Mouse (Mus musculus): Measurements from ENCODE around the gene Fam78a.

Fam78a gene

GRCm38 (mm10) chr2:32084111-32084871, at the start of gene Fam78a:
Fam78a (minus strand) TSS chr2:32084857.
- in situ Hi-C loops (cut with MboI), result no loop called here

DNA sequence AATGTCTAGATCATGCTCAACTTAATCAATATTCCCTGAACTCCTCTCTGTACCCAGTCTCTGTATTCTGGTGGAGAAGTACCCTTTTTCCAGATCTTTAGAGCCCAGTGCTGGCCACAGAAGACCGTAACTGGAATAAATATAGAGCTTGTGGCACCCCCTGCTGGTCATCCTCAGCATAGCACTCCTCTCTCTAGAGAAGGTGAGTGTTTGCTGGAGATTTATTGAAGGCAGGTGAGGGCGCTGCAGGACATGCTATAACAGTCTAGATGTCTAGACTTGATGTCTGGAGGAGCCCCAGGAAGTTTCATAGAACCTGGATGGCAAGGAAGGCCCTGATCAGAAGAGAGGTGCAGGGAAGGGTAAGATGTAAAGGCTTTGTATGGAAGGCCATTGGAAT, 49.4 kb upstream of the Fam78a start:
- in situ Hi-C loops (cut with MboI), result no loop called here

- in situ Hi-C loops (cut with MboI), result no loop called here
These were observed 47.9 kb upstream of the Fam78a start for GRCm38 (mm10) chr2:32132567-32132992.

GRCm38 (mm10) chr2:32131866-32132566, 47.4 kb upstream of the Fam78a start:
- in situ Hi-C loops (cut with MboI), result no loop called here

GRCm38 (mm10) chr2:32131205-32131834, 46.7 kb upstream of the Fam78a start:
- in situ Hi-C loops (cut with MboI), result no loop called here

DNA sequence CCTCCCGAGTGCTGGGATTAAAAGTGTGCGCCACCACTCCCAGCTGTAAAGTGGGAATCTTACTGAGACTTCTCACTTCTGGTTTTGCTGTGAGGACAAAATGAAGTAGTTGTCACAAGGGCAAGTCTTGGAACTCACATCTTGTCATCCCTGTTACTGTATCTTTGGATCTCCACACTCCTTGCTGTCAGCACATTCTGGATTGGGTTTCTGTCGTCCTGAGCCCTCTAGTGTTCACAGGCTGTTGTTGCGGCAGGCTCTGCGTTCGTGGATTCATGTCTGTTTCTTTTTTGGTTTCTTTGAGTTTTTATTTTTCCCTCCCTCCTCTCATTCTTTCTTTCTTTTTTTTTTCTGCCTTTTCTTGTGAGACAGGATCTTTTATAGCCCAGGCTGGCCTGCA, 45.8 kb upstream of the Fam78a start:
- in situ Hi-C loops (cut with MboI), result no loop called here

DNA sequence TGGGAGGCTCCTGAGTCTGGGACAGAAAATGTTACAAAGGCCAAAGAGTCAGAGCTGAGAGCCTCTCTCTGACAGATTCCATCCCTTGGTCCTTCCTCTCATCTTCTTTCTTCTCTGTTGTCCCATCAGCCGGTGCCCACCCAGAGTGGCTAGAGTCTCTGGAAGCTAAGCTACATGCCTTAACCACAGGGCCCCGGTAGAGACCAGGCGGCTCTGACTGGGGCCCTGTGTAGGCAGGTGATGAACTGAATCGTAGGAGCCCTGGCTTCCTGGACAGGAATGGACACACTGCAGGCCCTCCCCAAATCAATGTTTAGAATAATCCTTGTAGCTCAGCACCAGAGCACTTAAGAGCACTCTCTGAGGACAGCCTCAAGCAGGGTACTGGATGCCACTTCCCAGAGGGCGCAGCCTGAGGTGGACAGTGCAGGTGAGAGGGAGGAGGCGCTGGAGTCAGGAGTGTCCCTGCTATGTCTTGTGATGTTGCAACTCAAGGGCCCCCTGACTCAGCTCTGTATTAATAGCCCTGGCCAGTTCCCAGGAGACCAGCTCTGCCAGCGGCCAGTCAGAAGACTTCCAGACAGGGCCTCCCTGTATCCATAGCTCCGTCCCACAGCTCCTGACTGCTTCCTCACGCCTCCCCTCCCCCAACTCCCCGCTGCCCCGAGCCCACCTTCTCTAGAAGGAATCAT, 44.9 kb upstream of the Fam78a start:
- in situ Hi-C loops (cut with MboI), result no loop called here

DNA sequence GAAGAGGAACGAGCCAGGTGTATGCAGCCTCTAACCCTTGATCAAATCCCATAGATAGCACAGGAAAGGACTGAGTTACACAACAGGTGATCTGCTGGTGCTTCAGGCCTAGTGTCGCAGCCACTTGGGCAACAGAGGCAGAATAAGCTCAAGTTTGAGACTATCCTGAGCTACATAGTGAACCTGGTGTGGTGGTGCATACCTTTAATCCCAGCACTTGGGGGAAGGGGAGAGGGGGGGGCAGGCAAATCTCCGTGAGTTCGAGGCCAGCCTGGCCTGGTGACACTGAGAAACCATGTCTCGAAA, 43.8 kb upstream of the Fam78a start:
- in situ Hi-C loops (cut with MboI), result no loop called here

DNA sequence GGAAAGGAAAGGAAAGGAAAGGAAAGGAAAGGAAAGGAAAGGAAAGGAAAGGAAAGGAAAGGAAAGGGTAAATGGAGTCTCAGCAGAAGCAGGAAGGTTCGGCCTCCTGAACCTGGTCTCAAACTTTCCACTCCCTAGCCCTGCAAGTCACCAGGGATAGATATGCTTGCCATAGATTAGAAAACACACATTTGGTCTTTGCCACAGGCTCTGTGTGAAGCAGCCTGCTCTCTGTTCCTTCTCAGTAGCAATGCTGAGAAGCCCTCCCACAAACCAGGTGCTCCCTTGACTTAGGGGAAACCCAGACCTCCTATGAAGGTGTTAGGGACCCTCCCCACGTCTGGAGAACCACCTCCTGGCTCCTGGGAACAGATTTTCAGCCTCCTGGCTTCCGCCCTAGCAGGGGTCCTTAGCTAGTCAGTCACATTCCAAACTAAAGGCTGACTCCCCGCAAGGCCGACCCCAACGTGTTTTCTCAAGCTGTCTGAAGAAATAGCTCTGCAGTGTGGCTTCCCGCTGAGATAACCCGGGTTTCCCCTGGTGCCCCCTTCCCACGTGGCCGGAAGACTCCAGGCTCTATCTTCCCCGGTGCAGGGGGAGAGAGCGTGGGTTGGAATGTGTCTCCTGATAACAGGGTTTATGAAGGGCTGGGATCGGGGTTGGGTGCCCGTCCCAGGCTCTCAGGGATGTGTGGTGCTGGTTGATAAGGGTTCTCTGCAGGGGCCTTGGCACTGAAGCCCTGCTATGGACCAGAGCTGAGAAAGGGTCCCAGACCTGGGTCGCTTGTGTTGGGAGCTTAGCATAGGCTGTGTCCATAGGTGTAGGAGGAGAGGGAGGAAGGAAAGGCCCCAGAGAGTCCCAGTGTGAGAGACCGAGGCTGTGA, 43.2 kb upstream of the Fam78a start:
- in situ Hi-C loops (cut with MboI), result no loop called here

GRCm38 (mm10) chr2:32121785-32122184, 37.1 kb upstream of the Fam78a start:
- in situ Hi-C loops (cut with MboI), result no loop called here

- in situ Hi-C loops (cut with MboI), result no loop called here
These were observed 36.5 kb upstream of the Fam78a start for GRCm38 (mm10) chr2:32121150-32121549.

DNA sequence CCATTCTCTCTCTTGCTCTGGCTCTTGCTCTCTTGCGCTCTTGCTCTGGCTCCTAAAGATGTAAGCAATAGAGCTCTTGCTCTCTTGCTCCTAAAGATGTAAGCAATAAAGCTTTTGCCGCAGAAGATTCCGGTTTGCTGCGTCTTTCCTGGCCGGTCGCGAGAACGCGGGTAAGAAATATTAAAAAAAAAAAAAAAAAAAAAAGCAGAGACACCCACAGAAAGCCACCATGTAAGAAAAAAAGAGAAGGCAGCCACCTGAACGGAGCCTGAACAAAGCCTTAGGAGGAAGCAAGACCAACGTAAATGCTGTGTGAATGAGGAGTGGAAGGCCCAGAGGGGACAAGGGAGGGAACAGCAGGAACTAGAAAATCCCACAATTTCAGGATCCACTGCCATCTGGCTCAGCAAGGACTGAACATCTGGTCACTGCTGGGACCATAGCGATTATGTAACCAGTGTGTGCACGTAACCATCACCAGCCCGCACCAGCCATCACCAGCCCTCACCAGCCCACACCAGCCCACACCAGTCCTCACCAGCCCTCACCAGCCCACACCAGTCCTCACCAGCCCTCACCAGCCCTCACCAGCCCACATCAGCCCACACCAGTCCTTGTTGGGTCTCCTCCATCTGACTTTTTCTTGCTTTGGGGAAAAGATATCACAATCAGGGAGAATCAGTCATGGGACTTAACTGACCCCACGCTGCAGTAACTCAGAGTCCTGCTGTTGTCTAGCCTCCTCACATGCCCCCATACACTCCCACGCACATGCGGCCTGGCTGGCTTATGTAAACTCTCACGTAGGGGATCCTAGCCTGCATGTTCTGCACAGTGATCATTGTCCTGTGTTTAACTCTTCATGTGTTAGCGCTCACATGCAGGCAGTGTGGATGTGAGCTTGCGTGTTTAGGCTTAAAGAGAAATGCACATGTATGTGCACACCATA, 35.4 kb upstream of the Fam78a start:
- in situ Hi-C loops (cut with MboI), result no loop called here

- in situ Hi-C loops (cut with MboI), result no loop called here
These were observed 31.2 kb upstream of the Fam78a start for GRCm38 (mm10) chr2:32115851-32116268.

- in situ Hi-C loops (cut with MboI), result no loop called here
These were observed 27.9 kb upstream of the Fam78a start for GRCm38 (mm10) chr2:32112548-32112947.

GRCm38 (mm10) chr2:32111268-32111667, 26.6 kb upstream of the Fam78a start:
- in situ Hi-C loops (cut with MboI), result no loop called here

DNA sequence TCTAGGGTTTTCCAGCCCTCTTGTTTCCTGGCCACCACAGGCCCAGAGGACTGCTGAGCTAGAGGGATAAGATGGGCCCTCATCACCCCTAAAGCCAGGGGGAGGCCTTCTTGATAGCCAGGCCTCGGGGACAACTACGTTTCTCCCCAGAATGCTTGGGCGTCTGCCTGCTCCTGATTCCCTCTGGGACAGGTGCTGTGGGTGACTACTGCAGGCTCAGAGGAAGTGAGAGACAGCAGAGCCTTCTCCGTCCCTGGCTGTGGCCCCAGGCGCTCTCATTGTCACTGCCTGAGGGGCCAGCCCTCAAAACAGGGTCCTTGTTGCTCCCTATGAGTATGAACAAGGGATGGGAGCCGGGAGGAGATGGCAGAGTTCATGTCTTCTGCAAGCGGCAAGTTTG, 21.3 kb upstream of the Fam78a start:
- in situ Hi-C loops (cut with MboI), result no loop called here

GRCm38 (mm10) chr2:32105117-32105913, 20.7 kb upstream of the Fam78a start:
- in situ Hi-C loops (cut with MboI), result no loop called here

DNA sequence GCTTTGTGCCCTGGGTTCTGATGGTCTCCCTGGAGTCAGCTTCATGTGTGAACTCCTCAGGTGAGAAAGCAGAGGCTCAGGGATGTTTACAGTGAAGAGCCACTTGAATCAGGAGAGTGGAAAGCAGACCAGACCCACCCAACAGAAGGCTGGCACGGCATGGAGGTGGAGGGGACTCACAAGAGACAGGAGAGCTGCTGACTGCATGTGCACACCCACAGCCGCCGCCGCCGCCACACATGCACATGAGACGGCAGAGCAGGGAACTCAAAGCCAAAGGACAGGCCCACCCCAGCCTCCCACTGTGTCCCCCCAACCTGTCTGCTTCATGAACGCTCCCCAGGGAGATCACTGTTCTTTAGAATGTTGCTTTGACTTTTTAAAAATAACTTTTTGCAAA, 19.5 kb upstream of the Fam78a start:
- in situ Hi-C loops (cut with MboI), result no loop called here

DNA sequence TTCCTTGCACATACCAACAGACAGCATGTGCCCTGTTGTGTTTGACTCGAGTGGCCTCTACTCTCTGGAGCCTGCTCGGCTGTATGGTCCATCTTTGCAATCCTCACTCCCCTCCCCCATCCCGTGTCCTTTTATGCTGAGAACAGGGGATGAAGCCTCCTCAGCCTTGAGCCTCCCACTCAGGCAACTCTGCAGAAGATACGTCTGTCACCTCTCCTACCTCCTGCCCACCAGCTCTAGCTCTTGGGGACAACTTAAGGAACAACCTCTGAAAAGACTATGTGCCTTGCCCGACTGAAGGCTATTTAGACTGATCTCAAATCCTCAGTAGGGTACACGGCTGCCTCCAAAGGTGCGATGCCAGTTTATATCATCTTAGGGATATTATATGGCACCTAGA, 18.9 kb upstream of the Fam78a start:
- in situ Hi-C loops (cut with MboI), result no loop called here

DNA sequence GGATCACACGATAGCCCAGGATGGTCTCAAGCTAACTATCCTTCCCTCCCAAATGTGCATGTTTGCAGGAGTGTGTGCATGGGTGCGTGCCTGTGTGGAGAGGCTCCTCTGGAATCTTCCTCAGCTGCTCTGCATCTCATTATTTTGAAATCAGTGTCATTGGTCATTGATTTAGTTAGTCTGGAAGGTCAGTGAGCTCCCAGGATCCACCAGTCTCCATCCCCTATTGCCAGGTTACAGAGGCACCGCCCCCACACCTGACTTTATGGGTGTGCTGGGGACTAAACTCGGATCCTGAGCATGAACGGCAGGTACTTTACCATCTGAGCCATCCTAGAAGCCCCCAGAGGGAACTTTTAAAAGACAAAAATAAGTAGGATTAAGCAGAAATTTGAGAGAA, 18.3 kb upstream of the Fam78a start:
- in situ Hi-C loops (cut with MboI), result no loop called here

Measured in mature B cell (primary cell).